Mouse (Mus musculus): ENCODE results near the gene Morc4. TPM values are rescaled to one million over a fixed set of nuclear protein-coding genes. Genes with fewer than 3 reads are reported as not detected.

Morc4 gene
- total RNA-seq, 1 experiment from 2014 or later, result 0.47 TPM

DNA sequence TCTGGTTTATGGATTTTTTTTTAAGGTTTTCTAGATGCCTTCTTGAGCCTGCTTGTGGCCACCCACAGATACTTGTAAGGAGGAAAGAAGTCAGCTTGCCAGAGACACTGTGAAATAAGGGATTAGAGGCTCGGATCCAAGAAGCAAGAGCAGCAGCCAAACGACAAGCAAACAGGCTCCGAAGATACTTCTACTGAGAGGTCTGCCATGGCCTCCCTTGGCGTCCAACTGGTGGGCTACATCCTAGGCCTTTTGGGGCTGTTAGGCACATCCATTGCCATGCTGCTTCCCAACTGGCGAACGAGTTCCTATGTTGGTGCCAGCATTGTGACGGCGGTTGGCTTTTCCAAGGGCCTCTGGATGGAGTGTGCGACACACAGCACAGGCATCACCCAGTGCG, 63.0 kb downstream of the Morc4 start:
- ATAC-seq (ENCODE audit: extremely low read depth, insufficient number of reproducible peaks, low FRiP score, poor library complexity, severe bottlenecking), result no peak

- ATAC-seq (ENCODE audit: extremely low read depth, insufficient number of reproducible peaks, low FRiP score, poor library complexity, severe bottlenecking), result no peak
These were observed 63.4 kb downstream of the Morc4 start for GRCm38 (mm10) chrX:139808085-139808484.

DNA sequence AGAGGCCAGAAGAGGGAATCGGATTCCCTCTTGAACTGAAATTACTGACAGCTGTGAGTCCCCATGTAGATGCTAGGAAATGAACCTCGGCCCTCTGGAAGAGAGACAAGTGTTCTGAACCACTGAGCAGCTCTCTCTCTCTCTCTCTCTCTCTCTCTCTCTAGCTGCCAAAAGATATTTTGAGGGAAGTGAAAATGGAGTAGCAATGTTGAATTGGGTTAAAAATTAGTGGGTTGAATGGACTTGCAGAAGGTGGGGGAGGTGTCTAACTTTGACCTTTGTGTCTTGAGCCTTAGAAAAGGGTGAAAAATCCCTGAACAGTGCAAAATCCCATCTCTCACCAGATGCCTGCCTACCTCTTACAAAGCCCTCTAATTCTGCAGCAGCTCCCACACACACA, 64.1 kb downstream of the Morc4 start:
- ATAC-seq (ENCODE audit: extremely low read depth, insufficient number of reproducible peaks, low FRiP score, poor library complexity, severe bottlenecking), result no peak

GRCm38 (mm10) chrX:139805918-139806317, 65.6 kb downstream of the Morc4 start:
- no peak for ATAC-seq (ENCODE audit: extremely low read depth, insufficient number of reproducible peaks, low FRiP score, poor library complexity, severe bottlenecking)

GRCm38 (mm10) chrX:139803028-139803427, 68.4 kb downstream of the Morc4 start:
- ATAC-seq (ENCODE audit: extremely low read depth, insufficient number of reproducible peaks, low FRiP score, poor library complexity, severe bottlenecking), result no peak

GRCm38 (mm10) chrX:139800406-139800878, 71.0 kb downstream of the Morc4 start, which contains the start of gene Cldn2:
TSS of gene Cldn2 (plus strand) at chrX:139800828.
- ATAC-seq (ENCODE audit: extremely low read depth, insufficient number of reproducible peaks, low FRiP score, poor library complexity, severe bottlenecking), result no peak

GRCm38 (mm10) chrX:139799953-139800352, 71.5 kb downstream of the Morc4 start:
- ATAC-seq (ENCODE audit: extremely low read depth, insufficient number of reproducible peaks, low FRiP score, poor library complexity, severe bottlenecking), result no peak

GRCm38 (mm10) chrX:139797875-139798274, 73.6 kb downstream of the Morc4 start:
- ATAC-seq (ENCODE audit: extremely low read depth, insufficient number of reproducible peaks, low FRiP score, poor library complexity, severe bottlenecking), result no peak

DNA sequence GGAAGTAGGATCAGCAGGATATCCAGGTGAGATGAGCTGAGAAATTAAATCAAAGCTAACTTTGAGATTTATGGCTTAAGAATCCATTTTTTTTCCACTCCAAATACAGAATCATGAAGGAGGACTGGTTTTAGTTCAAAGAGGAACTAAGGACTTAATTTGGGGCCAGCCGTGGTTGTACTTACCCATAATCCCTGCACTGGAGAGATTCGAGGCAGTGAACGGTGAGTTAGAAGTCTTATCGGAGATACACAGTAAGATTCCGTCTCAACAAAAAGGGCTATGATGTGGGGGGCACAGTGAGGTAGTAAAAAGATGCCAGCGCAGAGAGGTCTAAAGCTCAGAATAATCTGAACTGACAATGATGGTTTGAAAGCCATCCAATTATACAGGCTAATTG, 75.4 kb downstream of the Morc4 start:
- no peak for ATAC-seq (ENCODE audit: extremely low read depth, insufficient number of reproducible peaks, low FRiP score, poor library complexity, severe bottlenecking)

GRCm38 (mm10) chrX:139794072-139794845, 77.2 kb downstream of the Morc4 start:
- no peak for ATAC-seq (ENCODE audit: extremely low read depth, insufficient number of reproducible peaks, low FRiP score, poor library complexity, severe bottlenecking)

- no peak for ATAC-seq (ENCODE audit: extremely low read depth, insufficient number of reproducible peaks, low FRiP score, poor library complexity, severe bottlenecking)
These were observed 85.7 kb downstream of the Morc4 start for GRCm38 (mm10) chrX:139785764-139786163.

GRCm38 (mm10) chrX:139783045-139783422, 88.4 kb downstream of the Morc4 start:
- no peak for ATAC-seq (ENCODE audit: extremely low read depth, insufficient number of reproducible peaks, low FRiP score, poor library complexity, severe bottlenecking)

GRCm38 (mm10) chrX:139782278-139783044, 89.0 kb downstream of the Morc4 start, which contains the start of gene Ripply1:
TSS of gene Ripply1 (minus strand) at chrX:139782353.
- ATAC-seq (ENCODE audit: extremely low read depth, insufficient number of reproducible peaks, low FRiP score, poor library complexity, severe bottlenecking), result no peak

- no peak for ATAC-seq (ENCODE audit: extremely low read depth, insufficient number of reproducible peaks, low FRiP score, poor library complexity, severe bottlenecking)
These were observed 89.9 kb downstream of the Morc4 start for GRCm38 (mm10) chrX:139781563-139781962.

GRCm38 (mm10) chrX:139780988-139781387, 90.5 kb downstream of the Morc4 start:
- no peak for ATAC-seq (ENCODE audit: extremely low read depth, insufficient number of reproducible peaks, low FRiP score, poor library complexity, severe bottlenecking)

DNA sequence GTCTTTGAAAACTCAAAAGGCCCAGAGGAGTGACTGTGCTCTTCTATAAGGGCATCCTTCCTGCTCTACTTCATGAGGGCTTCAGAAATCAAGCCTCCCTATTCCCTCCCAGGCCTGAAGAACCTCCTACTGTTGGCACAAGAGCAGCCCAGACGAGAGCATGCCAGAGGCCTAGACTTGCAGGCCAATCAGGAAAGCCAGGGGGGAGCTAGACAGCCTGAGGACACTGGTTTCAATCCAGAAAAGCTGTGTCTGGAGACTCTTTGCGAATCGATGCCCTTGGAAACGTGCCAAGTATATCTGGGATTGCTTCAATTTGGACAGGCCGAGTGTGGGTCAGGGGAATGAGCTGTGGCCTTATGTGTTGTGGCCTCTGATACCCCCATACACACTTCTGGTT, 92.1 kb downstream of the Morc4 start:
- no peak for ATAC-seq (ENCODE audit: extremely low read depth, insufficient number of reproducible peaks, low FRiP score, poor library complexity, severe bottlenecking)

- no peak for ATAC-seq (ENCODE audit: extremely low read depth, insufficient number of reproducible peaks, low FRiP score, poor library complexity, severe bottlenecking)
These were observed 92.6 kb downstream of the Morc4 start for GRCm38 (mm10) chrX:139778886-139779285.

DNA sequence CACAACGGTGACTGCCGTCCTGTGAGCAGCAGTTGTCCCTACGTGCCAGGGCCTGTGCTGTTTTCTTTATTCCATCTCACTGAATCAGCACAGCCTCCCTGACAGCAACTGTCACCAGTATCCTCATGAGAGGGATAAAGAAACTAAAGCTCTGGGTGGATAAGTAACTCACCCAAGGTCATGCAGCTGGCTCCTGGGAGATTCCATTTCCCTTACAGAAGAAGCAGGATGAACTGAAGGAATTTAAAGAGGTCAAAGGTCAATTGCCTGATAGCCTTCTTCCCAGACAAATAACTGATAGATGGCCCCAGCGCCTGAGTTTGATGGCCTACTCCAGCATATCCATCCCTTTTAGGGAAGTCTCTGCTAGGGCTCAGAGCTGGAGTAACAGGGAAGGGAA, 94.1 kb downstream of the Morc4 start:
- ATAC-seq (ENCODE audit: extremely low read depth, insufficient number of reproducible peaks, low FRiP score, poor library complexity, severe bottlenecking), result no peak

DNA sequence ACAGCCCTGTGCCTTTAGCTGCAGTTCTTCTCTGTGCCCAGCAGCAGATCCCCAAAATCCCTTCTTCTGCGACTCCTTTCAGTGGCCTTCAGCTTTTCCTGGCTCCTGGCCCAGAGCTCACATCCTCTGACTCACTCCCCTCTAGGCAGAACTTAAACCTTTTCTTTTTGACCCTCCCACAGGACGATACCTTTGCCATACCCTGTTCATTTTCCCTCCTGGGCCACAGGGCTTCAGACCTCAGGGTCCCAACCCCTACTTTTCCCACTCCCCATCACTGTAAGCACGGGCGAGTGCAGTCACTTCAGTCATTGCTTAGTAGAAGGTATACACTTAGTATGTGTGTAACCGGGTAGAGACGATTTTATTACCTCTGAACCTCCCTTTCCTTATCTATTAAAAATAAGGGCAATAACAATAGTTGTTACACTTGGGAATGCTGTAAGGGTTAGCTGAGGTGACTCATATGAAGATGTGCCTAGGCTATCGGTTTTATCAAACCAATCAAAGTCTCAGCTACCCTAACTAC, 96.3 kb downstream of the Morc4 start:
- ATAC-seq (ENCODE audit: extremely low read depth, insufficient number of reproducible peaks, low FRiP score, poor library complexity, severe bottlenecking), result no peak

All from neutrophil, adult 5-6 weeks (primary cell).